In genomic region chr2:173405629-173406028, GRCm38 (mm10) we compare ENCODE assay signal across 16 mouse cellular contexts.
"Had no signal": no experiment of that assay in that cellular context is flagged by ENCODE, and none has a peak within 500 bp of the region (broad histone marks: within the 10 kb centered on the region; RNA-seq: fewer than 3 reads in every experiment).

No protein-coding gene starts in this region.

- H3K27me3 ChIP-seq: limb, embryonic 15.5 days; liver, embryonic 12.5 days; neural tube, embryonic 13.5 days had no signal

- H3K9ac ChIP-seq: limb, embryonic 15.5 days; liver, embryonic 12.5 days; lung, embryonic 14.5 days had no signal

- H3K9me3 ChIP-seq: limb, embryonic 15.5 days; liver, embryonic 12.5 days; neural tube, embryonic 13.5 days had no signal

- DNase-seq: kidney, adult 9 months; kidney, postnatal 36 days; layer of hippocampus, adult 9-11 months; layer of hippocampus, postnatal 36 days; left cerebral cortex, postnatal 4 days; lung, embryonic 14.5 days; lung, postnatal 10 days; retina, postnatal 1 day; right cerebral cortex, postnatal 4 days; spleen, adult 18-20 months; thymus, adult 18-20 months had no signal

- H3K4me3 ChIP-seq: limb, embryonic 15.5 days; liver, embryonic 12.5 days; neural tube, embryonic 13.5 days had no signal

- H3K36me3 ChIP-seq: limb, embryonic 15.5 days; liver, embryonic 12.5 days; neural tube, embryonic 13.5 days had no signal

- ATAC-seq: liver, embryonic 12.5 days had no signal

- H3K4me2 ChIP-seq: limb, embryonic 15.5 days; liver, embryonic 12.5 days; lung, embryonic 14.5 days; midbrain, embryonic 11.5 days; neural tube, embryonic 13.5 days had no signal

- H3K27ac ChIP-seq: kidney, postnatal 0 days; liver, embryonic 12.5 days had no signal
